Mouse (Mus musculus) neural tube, embryonic 14.5 days (tissue): Measurements from ENCODE around the gene Vcan. TPM values are rescaled to one million over a fixed set of nuclear protein-coding genes. Genes with fewer than 3 reads are reported as not detected.

Experiments
- ATAC-seq: fragments of 200-750 bp; cut with Nextera tagmentation; 2 replicates; pipeline ENCODE4 v1.8.0; 2017; ENCODE audit warnings: low read depth, mild to moderate bottlenecking, moderate TSS enrichment, moderate library complexity
- H3K27ac ChIP-seq: fragments of 300-500 bp; sonication (generic); 2 replicates; pipeline ENCODE4 v1.5.1; 2014; ENCODE audit warnings: low read depth, mild to moderate bottlenecking, control low read depth, low read length, moderate library complexity, mixed read lengths
- H3K27me3 ChIP-seq: fragments of 300-500 bp; sonication (generic); 2 replicates; pipeline ENCODE4 v1.6.1; 2014; ENCODE audit warnings: low read length; ENCODE audit not compliant: control insufficient read depth, insufficient read depth
- H3K36me3 ChIP-seq: fragments of 300-500 bp; sonication (generic); 2 replicates; pipeline ENCODE4 v1.6.1; 2014; ENCODE audit warnings: low read length, mixed read lengths; ENCODE audit not compliant: control insufficient read depth, insufficient read depth
- H3K4me1 ChIP-seq: fragments of 300-500 bp; sonication (generic); 2 replicates; pipeline ENCODE4 v1.6.1; 2014; ENCODE audit warnings: low read length; ENCODE audit not compliant: control insufficient read depth, insufficient read depth
- H3K4me2 ChIP-seq: fragments of 300-500 bp; sonication (generic); 2 replicates; pipeline ENCODE4 v1.6.1; 2014; ENCODE audit warnings: mild to moderate bottlenecking, low read depth, low read length, control low read depth
- H3K4me3 ChIP-seq: fragments of 300-500 bp; sonication (generic); 2 replicates; pipeline ENCODE4 v1.5.1; 2014; ENCODE audit warnings: low read depth, low read length, control low read depth, mixed read lengths
- H3K9ac ChIP-seq: fragments of 300-500 bp; sonication (generic); replicated peaks from 2 replicates; pipeline ENCODE4 v1.6.1; 2014; ENCODE audit warnings: low read depth, mild to moderate bottlenecking, control low read depth, low read length, mixed read lengths
- H3K9me3 ChIP-seq: fragments of 300-500 bp; sonication (generic); 2 replicates; pipeline ENCODE4 v1.6.1; 2016; ENCODE audit warnings: low read length; ENCODE audit not compliant: control insufficient read depth
- WGBS: fragments of 180-500 bp; shearing (Covaris S2); extraction: QIAGEN DNeasy Blood & Tissue Kit; methylation state at CpG from one replicate; pipeline ENCODE4 v1.1.7; 2014; 5-methylcytosine and 5-hydroxymethylcytosine counted together
- polyA plus RNA-seq: library from polyadenylated mRNA; unstranded; fragments of >200 nt; fragmentation: Nextera tagmentation; extraction: Ambion mirVana; gene quantifications from 2 replicates; pipeline ENCODE4 v1.2.1, GENCODE M21; 2014

Vcan gene
- polyA plus RNA-seq, 1 experiment from 2014 or later = 19.8 TPM

- 97% methylated on average over 11 of the region's 11 CpGs for WGBS
- Histone ChIP-seq H3K9ac (no peak overlapping the region), H3K4me3 (no peak overlapping the region), H3K27me3 (no peaks in the 10 kb centered on the region), H3K36me3 (no peaks in the 10 kb centered on the region), H3K27ac (no peak overlapping the region), H3K9me3 (no peaks in the 10 kb centered on the region), H3K4me2 (no peak overlapping the region), H3K4me1 (no peaks in the 10 kb centered on the region)
- ATAC-seq = no peak
Observed at GRCm38 (mm10) chr13:89657046-89657445, 85.3 kb downstream of the Vcan start.

GRCm38 (mm10) chr13:89653279-89653678 lies 89.0 kb downstream of the Vcan start:
- Histone ChIP-seq H3K4me1 (no peaks in the 10 kb centered on the region), H3K9me3 (no peaks in the 10 kb centered on the region), H3K4me2 (no peak overlapping the region), H3K4me3 (no peak overlapping the region), H3K27ac (no peak overlapping the region), H3K36me3 (no peaks in the 10 kb centered on the region), H3K27me3 (no peaks in the 10 kb centered on the region), H3K9ac (no peak overlapping the region)
- no peak for ATAC-seq
- WGBS = 94% methylated on average over 2 of the region's 2 CpGs

GRCm38 (mm10) chr13:89652773-89653172 lies 89.5 kb downstream of the Vcan start:
- ATAC-seq = no peak
- 84% methylated on average over 1 of the region's 1 CpGs for WGBS

GRCm38 (mm10) chr13:89645589-89645988 lies 96.7 kb downstream of the Vcan start:
- ATAC-seq = no peak
- Histone ChIP-seq H3K9me3 (no peaks in the 10 kb centered on the region), H3K27ac (no peak overlapping the region)

More at GRCm38 (mm10) chr13:89652773-89653172, 89.5 kb downstream of the Vcan start:
- no peaks in the 10 kb centered on the region for H3K36me3 ChIP-seq
- no peak overlapping the region for H3K27ac ChIP-seq
- H3K27me3 ChIP-seq = no peaks in the 10 kb centered on the region
- H3K4me2 ChIP-seq = no peak overlapping the region
- H3K4me3 ChIP-seq = no peak overlapping the region
- H3K9me3 ChIP-seq = no peaks in the 10 kb centered on the region
- H3K4me1 ChIP-seq = no peaks in the 10 kb centered on the region
- no peak overlapping the region for H3K9ac ChIP-seq

GRCm38 (mm10) chr13:89637012-89637411 lies 105.3 kb downstream of the Vcan start:
- H3K9ac ChIP-seq = no peak overlapping the region
- H3K36me3 ChIP-seq = no peaks in the 10 kb centered on the region
- WGBS = 74% methylated on average over 3 of the region's 3 CpGs
- no peaks in the 10 kb centered on the region for H3K9me3 ChIP-seq
- no peak for ATAC-seq
- H3K4me1 ChIP-seq = no peaks in the 10 kb centered on the region
- H3K27ac ChIP-seq = no peak overlapping the region
- no peak overlapping the region for H3K4me2 ChIP-seq
- no peak overlapping the region for H3K4me3 ChIP-seq
- H3K27me3 ChIP-seq = no peaks in the 10 kb centered on the region

More at GRCm38 (mm10) chr13:89645589-89645988, 96.7 kb downstream of the Vcan start:
- Histone ChIP-seq H3K4me1 (no peaks in the 10 kb centered on the region), H3K27me3 (no peaks in the 10 kb centered on the region), H3K36me3 (no peaks in the 10 kb centered on the region), H3K4me2 (no peak overlapping the region), H3K9ac (no peak overlapping the region), H3K4me3 (no peak overlapping the region)
- 67% methylated on average over 2 of the region's 2 CpGs for WGBS

GRCm38 (mm10) chr13:89634137-89634683 lies 108.1 kb downstream of the Vcan start:
- Histone ChIP-seq H3K4me2 (no peak overlapping the region), H3K9ac (no peak overlapping the region), H3K36me3 (no peaks in the 10 kb centered on the region), H3K27ac (no peak overlapping the region), H3K4me3 (no peak overlapping the region), H3K4me1 (no peaks in the 10 kb centered on the region), H3K9me3 (no peaks in the 10 kb centered on the region), H3K27me3 (no peaks in the 10 kb centered on the region)
- peak; percentile 87 for ATAC-seq
- 31% methylated on average over 4 of the region's 4 CpGs for WGBS

GRCm38 (mm10) chr13:89619064-89619463 lies 123.2 kb downstream of the Vcan start:
- no peak overlapping the region for H3K27ac ChIP-seq
- WGBS = 86% methylated on average over 3 of the region's 3 CpGs

GRCm38 (mm10) chr13:89607399-89607798 lies 134.9 kb downstream of the Vcan start:
- 39% methylated on average over 3 of the region's 3 CpGs for WGBS
- Histone ChIP-seq H3K27ac (no peak overlapping the region), H3K4me1 (no peaks in the 10 kb centered on the region), H3K4me2 (no peak overlapping the region), H3K4me3 (no peak overlapping the region), H3K27me3 (no peaks in the 10 kb centered on the region), H3K36me3 (no peaks in the 10 kb centered on the region), H3K9me3 (no peaks in the 10 kb centered on the region), H3K9ac (no peak overlapping the region)
- no peak for ATAC-seq

More at GRCm38 (mm10) chr13:89619064-89619463, 123.2 kb downstream of the Vcan start:
- Histone ChIP-seq H3K4me2 (no peak overlapping the region), H3K9ac (no peak overlapping the region), H3K36me3 (no peaks in the 10 kb centered on the region), H3K27me3 (no peaks in the 10 kb centered on the region), H3K4me1 (no peaks in the 10 kb centered on the region), H3K9me3 (no peaks in the 10 kb centered on the region), H3K4me3 (no peak overlapping the region)
- ATAC-seq = no peak
